Mouse (Mus musculus) hindbrain, embryonic 14.5 days (tissue): ENCODE results near the gene Gc. TPM values are rescaled to one million over a fixed set of nuclear protein-coding genes. Genes with fewer than 3 reads are reported as not detected.

ENCODE experiments used
- ATAC-seq: fragments of 200-750 bp; cut with Nextera tagmentation; 2 replicates; pipeline ENCODE4 v1.8.0; 2017; ENCODE audit warnings: moderate number of reproducible peaks, mild to moderate bottlenecking, moderate TSS enrichment, moderate library complexity; ENCODE audit not compliant: low FRiP score
- DNase-seq: peaks from one replicate; pipeline ENCODE4 v3.0.0-alpha.2; 2015; ENCODE audit warnings: low spot score
- H3K27ac ChIP-seq: fragments of 300-500 bp; sonication (generic); 2 replicates; pipeline ENCODE4 v1.5.1; 2014; ENCODE audit warnings: mild to moderate bottlenecking, moderate library complexity
- H3K27me3 ChIP-seq: fragments of 300-500 bp; sonication (generic); 2 replicates; pipeline ENCODE4 v1.6.1; 2014; ENCODE audit warnings: mild to moderate bottlenecking, low read length, mixed read lengths; ENCODE audit not compliant: control insufficient read depth, insufficient read depth
- H3K36me3 ChIP-seq: fragments of 300-500 bp; sonication (generic); replicated peaks from 2 replicates; pipeline ENCODE4 v1.6.1; 2014; ENCODE audit not compliant: control insufficient read depth, insufficient read depth
- H3K4me1 ChIP-seq: fragments of 300-500 bp; sonication (generic); replicated peaks from 2 replicates; pipeline ENCODE4 v1.6.1; 2014; ENCODE audit warnings: antibody characterized with exemption, low read length, mixed read lengths; ENCODE audit not compliant: control insufficient read depth, insufficient read depth
- H3K4me2 ChIP-seq: fragments of 300-500 bp; sonication (generic); replicated peaks from 2 replicates; pipeline ENCODE4 v1.6.1; 2014; ENCODE audit warnings: mild to moderate bottlenecking, moderate library complexity
- H3K4me3 ChIP-seq: fragments of 300-500 bp; sonication (generic); replicated peaks from 2 replicates; pipeline ENCODE4 v1.5.1; 2014; ENCODE audit warnings: mild to moderate bottlenecking, low read length
- H3K9ac ChIP-seq: fragments of 300-500 bp; sonication (generic); 2 replicates; pipeline ENCODE4 v1.6.1; 2014
- H3K9me3 ChIP-seq: fragments of 300-500 bp; sonication (generic); 2 replicates; pipeline ENCODE4 v1.6.1; 2016; ENCODE audit warnings: low read length; ENCODE audit not compliant: control insufficient read depth
- WGBS: fragments of 180-500 bp; shearing (Covaris S2); extraction: QIAGEN DNeasy Blood & Tissue Kit; methylation state at CpG from one replicate; pipeline ENCODE4 v1.1.7; 2014; 5-methylcytosine and 5-hydroxymethylcytosine counted together
- polyA plus RNA-seq: library from polyadenylated mRNA; unstranded; fragments of >200 nt; fragmentation: Nextera tagmentation; extraction: Ambion mirVana; gene quantifications from 2 replicates; pipeline ENCODE4 v1.2.1, GENCODE M21; 2014

Gene Gc
- polyA plus RNA-seq, 1 experiment from 2014 or later: not detected

DNA sequence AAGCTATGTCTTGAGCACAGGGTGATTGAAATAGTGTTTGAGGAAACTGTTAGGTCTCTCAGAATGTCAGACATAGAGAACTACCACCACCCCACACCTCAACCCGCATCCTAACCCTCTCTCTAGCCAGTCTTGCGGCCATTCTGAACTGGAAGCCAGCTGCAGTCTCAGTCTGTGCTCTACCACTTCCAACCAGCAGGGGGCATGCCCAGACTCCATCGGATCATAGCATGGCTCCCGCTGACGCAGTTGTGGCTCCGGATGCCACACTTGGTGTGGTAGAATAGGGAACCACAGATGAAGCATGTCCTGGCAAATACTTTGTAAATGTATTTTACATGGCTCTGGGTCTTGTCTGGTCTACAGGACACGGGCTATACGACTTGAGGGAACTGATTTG, 2.2 kb downstream of the Gc start:
- ATAC-seq (no peak), DNase-seq (no peak)
- Histone ChIP-seq H3K36me3 (no peaks in the 10 kb centered on the region), H3K9ac (no peak overlapping the region), H3K4me3 (no peak overlapping the region), H3K4me1 (no peaks in the 10 kb centered on the region), H3K27ac (no peak overlapping the region), H3K27me3 (no peaks in the 10 kb centered on the region), H3K4me2 (no peak overlapping the region), H3K9me3 (no peaks in the 10 kb centered on the region)
- 53% methylated on average over 8 of the region's 8 CpGs for WGBS

DNA sequence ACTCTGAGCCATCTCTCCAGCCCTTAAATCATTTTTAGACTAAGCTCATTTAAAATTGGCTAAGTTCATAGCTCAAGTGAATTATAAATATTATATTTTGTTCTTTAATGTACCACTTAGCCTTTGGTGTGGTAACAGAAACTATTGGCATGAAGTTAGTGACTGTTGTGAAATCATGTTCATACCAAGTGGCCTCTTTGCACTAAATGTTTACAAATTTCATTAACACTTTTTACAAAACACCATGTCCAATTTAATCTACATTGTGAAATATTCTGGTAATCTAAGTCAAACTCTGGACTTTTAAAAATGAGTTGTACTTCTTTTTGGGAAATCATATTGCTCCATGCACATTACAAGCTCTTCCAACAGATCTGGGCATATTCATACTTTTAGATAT, 6.9 kb downstream of the Gc start:
- Histone ChIP-seq H3K9ac (no peak overlapping the region), H3K36me3 (no peaks in the 10 kb centered on the region), H3K9me3 (no peaks in the 10 kb centered on the region), H3K4me2 (no peak overlapping the region), H3K4me1 (no peaks in the 10 kb centered on the region), H3K4me3 (no peak overlapping the region), H3K27me3 (no peaks in the 10 kb centered on the region), H3K27ac (no peak overlapping the region)
- ATAC-seq: no peak
- no peak for DNase-seq

DNA sequence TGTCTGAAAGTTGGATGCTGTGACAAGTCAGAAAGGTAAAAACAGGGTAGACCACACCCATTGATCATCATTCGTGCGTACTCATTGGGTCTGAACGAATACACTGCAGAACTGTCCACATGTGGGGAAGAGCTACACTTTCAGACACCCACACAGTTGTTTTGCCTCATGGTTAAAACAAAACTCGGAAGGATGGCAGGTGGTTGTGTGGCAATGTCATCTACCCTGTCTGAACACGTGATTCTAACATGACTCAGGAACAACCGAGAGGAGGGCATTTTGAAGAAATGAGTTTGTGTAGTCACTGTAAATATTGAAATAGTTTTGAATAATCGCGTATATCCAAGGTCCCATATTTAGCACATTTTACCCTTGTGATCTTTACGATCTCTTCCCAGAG, 8.4 kb downstream of the Gc start:
- Histone ChIP-seq H3K27me3 (no peaks in the 10 kb centered on the region), H3K27ac (no peak overlapping the region), H3K36me3 (no peaks in the 10 kb centered on the region), H3K4me3 (no peak overlapping the region), H3K4me2 (no peak overlapping the region), H3K9ac (no peak overlapping the region), H3K4me1 (no peaks in the 10 kb centered on the region), H3K9me3 (no peaks in the 10 kb centered on the region)
- 94% methylated on average over 9 of the region's 9 CpGs for WGBS
- ATAC-seq (no peak), DNase-seq (no peak)

- H3K9me3 ChIP-seq: no peaks in the 10 kb centered on the region
- no peaks in the 10 kb centered on the region for H3K27me3 ChIP-seq
- 74% methylated on average over 7 of the region's 7 CpGs for WGBS
- no peak overlapping the region for H3K27ac ChIP-seq
- H3K4me3 ChIP-seq: no peak overlapping the region
- H3K4me1 ChIP-seq: no peaks in the 10 kb centered on the region
- ATAC-seq (no peak), DNase-seq (no peak)
- H3K9ac ChIP-seq: no peak overlapping the region
- H3K36me3 ChIP-seq: no peaks in the 10 kb centered on the region
- no peak overlapping the region for H3K4me2 ChIP-seq
These were observed 9.7 kb downstream of the Gc start for GRCm38 (mm10) chr5:89447978-89448377.

- Histone ChIP-seq H3K27ac (no peak overlapping the region), H3K27me3 (no peaks in the 10 kb centered on the region), H3K4me3 (no peak overlapping the region), H3K9me3 (no peaks in the 10 kb centered on the region), H3K4me1 (no peaks in the 10 kb centered on the region), H3K9ac (no peak overlapping the region), H3K4me2 (no peak overlapping the region), H3K36me3 (no peaks in the 10 kb centered on the region)
- 0 out of 2 replicates have a peak, but pooled peaks have one; percentile 14 for ATAC-seq
- 89% methylated on average over 4 of the region's 4 CpGs for WGBS
- DNase-seq: peak; percentile 27
These were observed 13.3 kb downstream of the Gc start for GRCm38 (mm10) chr5:89444360-89444759.

DNA sequence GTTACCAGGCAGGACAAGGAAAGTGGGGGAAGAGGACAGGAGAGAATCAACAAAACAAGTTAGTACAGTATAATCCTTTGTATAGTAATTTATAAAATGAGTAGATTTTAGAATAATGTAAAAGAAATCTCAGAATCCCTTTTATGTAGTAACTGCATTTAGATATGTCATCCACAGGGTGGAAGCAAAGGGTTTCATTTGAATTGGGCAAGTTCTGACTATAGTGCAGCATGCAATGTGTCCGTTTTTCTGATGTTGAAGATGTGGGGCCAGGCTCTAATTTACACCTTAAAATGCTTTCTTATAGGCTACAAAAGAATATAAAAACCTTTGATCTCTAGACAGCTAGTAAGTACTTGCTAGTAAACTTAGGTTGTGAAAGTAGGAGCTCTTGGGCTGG, 46.2 kb downstream of the Gc start:
- Histone ChIP-seq H3K27me3 (no peaks in the 10 kb centered on the region), H3K36me3 (no peaks in the 10 kb centered on the region), H3K27ac (no peak overlapping the region), H3K9me3 (no peaks in the 10 kb centered on the region), H3K4me3 (no peak overlapping the region), H3K9ac (no peak overlapping the region), H3K4me1 (no peaks in the 10 kb centered on the region), H3K4me2 (no peak overlapping the region)
- DNase-seq: peak; percentile 47
- 78% methylated on average over 1 of the region's 1 CpGs for WGBS
- no peak for ATAC-seq

- Histone ChIP-seq H3K27me3 (no peaks in the 10 kb centered on the region), H3K36me3 (no peaks in the 10 kb centered on the region), H3K9ac (no peak overlapping the region), H3K4me2 (no peak overlapping the region), H3K27ac (no peak overlapping the region), H3K4me1 (no peaks in the 10 kb centered on the region), H3K4me3 (no peak overlapping the region), H3K9me3 (no peaks in the 10 kb centered on the region)
- DNase-seq (no peak), ATAC-seq (no peak)
These were observed 50.2 kb downstream of the Gc start for GRCm38 (mm10) chr5:89407376-89408082.

DNA sequence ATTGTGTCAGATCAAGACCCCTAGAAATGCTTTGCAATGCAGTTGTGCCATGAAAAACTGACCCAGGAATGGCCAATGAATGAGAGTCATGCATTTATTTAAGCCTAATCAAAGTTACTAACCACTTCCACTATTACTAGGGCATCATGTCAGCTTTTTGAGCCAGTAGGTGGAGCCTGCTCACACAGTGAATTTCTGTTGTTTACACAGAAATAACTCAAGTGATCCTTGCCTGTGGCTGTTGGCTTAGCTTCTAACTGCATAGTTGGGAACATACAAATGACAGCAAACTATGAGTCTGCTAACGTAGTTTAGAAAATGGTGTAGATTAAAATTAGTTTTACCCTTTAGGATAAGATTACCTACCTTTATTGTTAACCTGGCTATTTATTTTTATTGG, 52.6 kb downstream of the Gc start:
- H3K9me3 ChIP-seq: no peaks in the 10 kb centered on the region
- no peak overlapping the region for H3K27ac ChIP-seq
- no peaks in the 10 kb centered on the region for H3K27me3 ChIP-seq
- 87% methylated on average over 1 of the region's 1 CpGs for WGBS
- no peak overlapping the region for H3K4me3 ChIP-seq
- no peak overlapping the region for H3K4me2 ChIP-seq
- H3K36me3 ChIP-seq: no peaks in the 10 kb centered on the region
- H3K4me1 ChIP-seq: no peaks in the 10 kb centered on the region
- H3K9ac ChIP-seq: no peak overlapping the region
- ATAC-seq: no peak
- no peak for DNase-seq

- H3K9ac ChIP-seq: no peak overlapping the region
- no peaks in the 10 kb centered on the region for H3K27me3 ChIP-seq
- ATAC-seq (no peak), DNase-seq (no peak)
- WGBS: 57% methylated on average over 1 of the region's 1 CpGs
- H3K27ac ChIP-seq: no peak overlapping the region
- no peak overlapping the region for H3K4me3 ChIP-seq
- no peaks in the 10 kb centered on the region for H3K4me1 ChIP-seq
- no peaks in the 10 kb centered on the region for H3K36me3 ChIP-seq
- H3K4me2 ChIP-seq: no peak overlapping the region
- H3K9me3 ChIP-seq: no peaks in the 10 kb centered on the region
These were observed 67.3 kb downstream of the Gc start for GRCm38 (mm10) chr5:89390405-89390804.

DNA sequence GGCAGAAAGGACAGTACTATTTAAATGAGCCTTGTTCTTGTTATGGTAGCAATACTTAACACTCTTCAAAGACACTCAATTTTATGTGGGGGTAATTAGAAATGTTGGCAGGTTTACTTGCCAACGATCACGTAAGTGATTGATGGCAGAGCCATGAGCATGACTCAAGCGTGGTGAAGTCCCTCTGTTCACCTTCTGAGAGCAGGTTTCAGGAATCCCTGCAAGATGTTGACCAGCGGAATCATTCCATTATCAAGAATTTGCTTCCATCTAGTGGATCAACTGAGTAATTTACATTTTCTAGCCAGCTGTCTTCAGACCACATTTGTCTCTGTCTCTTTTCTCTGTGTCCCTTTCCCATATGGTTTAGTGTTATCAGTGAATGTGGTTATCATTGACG, 73.5 kb downstream of the Gc start:
- H3K4me3 ChIP-seq: no peak overlapping the region

More for the DNA sequence above, 73.5 kb downstream of the Gc start:
- no peaks in the 10 kb centered on the region for H3K9me3 ChIP-seq
- H3K27ac ChIP-seq: no peak overlapping the region
- 37% methylated on average over 5 of the region's 5 CpGs for WGBS
- no peak overlapping the region for H3K9ac ChIP-seq
- H3K4me1 ChIP-seq: no peaks in the 10 kb centered on the region
- H3K4me2 ChIP-seq: no peak overlapping the region
- no peaks in the 10 kb centered on the region for H3K27me3 ChIP-seq
- H3K36me3 ChIP-seq: no peaks in the 10 kb centered on the region
- DNase-seq (peak; percentile 80), ATAC-seq (peak; percentile 84)
